Mouse (Mus musculus) forebrain, embryonic 13.5 days (tissue): ENCODE data around the gene Gnl2. TPM values are rescaled to one million over a fixed set of nuclear protein-coding genes. Genes with fewer than 3 reads are reported as not detected.
A peak's percentile ranks its signal among the peaks of the same experiment; 100 is the strongest.

ENCODE experiments used
- ATAC-seq: fragments of 200-750 bp; cut with Nextera tagmentation; 2 replicates; pipeline ENCODE4 v1.8.0; 2017
- H3K27ac ChIP-seq: fragments of 300-500 bp; sonication (generic); 2 replicates; pipeline ENCODE4 v1.5.1; 2015; ENCODE audit warnings: inconsistent platforms, mild to moderate bottlenecking, moderate library complexity
- H3K27me3 ChIP-seq: fragments of 300-500 bp; sonication (generic); 2 replicates; pipeline ENCODE4 v1.6.1; 2015; ENCODE audit warnings: mild to moderate bottlenecking, inconsistent platforms
- H3K36me3 ChIP-seq: fragments of 300-500 bp; sonication (generic); 2 replicates; pipeline ENCODE4 v1.6.1; 2015; ENCODE audit warnings: mild to moderate bottlenecking, inconsistent platforms; ENCODE audit not compliant: poor library complexity, severe bottlenecking
- H3K4me1 ChIP-seq: fragments of 300-500 bp; sonication (generic); 2 replicates; pipeline ENCODE4 v1.6.1; 2015; ENCODE audit warnings: inconsistent platforms
- H3K4me2 ChIP-seq: fragments of 300-500 bp; sonication (generic); 2 replicates; pipeline ENCODE4 v1.6.1; 2015; ENCODE audit warnings: inconsistent platforms, mild to moderate bottlenecking, moderate library complexity
- H3K4me3 ChIP-seq: fragments of 300-500 bp; sonication (generic); 2 replicates; pipeline ENCODE4 v1.5.1; 2015; ENCODE audit warnings: mild to moderate bottlenecking, inconsistent platforms
- H3K9ac ChIP-seq: fragments of 300-500 bp; sonication (generic); 2 replicates; pipeline ENCODE4 v1.6.1; 2015; ENCODE audit warnings: mild to moderate bottlenecking, inconsistent platforms
- H3K9me3 ChIP-seq: fragments of 300-500 bp; sonication (generic); replicated peaks from 2 replicates; pipeline ENCODE4 v1.6.1; 2016; ENCODE audit warnings: inconsistent platforms
- WGBS: fragments of 180-500 bp; shearing (Covaris S2); methylation state at CpG from one replicate; pipeline ENCODE4 v1.1.7; 2015; 5-methylcytosine and 5-hydroxymethylcytosine counted together
- polyA plus RNA-seq: library from polyadenylated mRNA; unstranded; fragments of >200 nt; fragmentation: Nextera tagmentation; extraction: Ambion mirVana; gene quantifications from 2 replicates; pipeline ENCODE4 v1.2.1, GENCODE M21; 2015

The Gnl2 gene
- polyA plus RNA-seq, 1 experiment from 2014 or later: 83.2 TPM

DNA sequence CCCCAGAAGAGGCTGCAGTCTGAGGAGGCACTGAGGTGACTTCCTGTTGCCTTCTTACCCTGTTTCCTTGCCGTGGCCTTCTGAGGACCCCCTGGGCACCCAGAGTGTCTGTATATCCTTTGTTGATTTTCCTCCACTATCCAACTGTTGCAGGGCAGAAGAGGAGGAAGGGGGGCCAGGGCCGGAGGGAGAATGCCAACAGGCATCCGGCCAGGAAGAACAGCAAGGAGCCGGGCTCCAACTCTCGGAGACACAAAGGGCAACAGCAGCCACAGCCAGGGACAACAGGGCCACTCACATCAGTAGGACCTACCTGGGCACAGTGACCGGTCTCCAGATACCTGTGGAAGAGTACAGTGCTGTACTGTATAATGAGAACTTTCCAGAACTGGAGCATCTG lies 8.2 kb upstream of the Gnl2 start:
- no peak overlapping the region for H3K4me2 ChIP-seq
- H3K9me3 ChIP-seq: no peaks in the 10 kb centered on the region
- H3K4me3 ChIP-seq: no peak overlapping the region
- no peak overlapping the region for H3K27ac ChIP-seq
- ATAC-seq: no peak
- H3K4me1 ChIP-seq: no peaks in the 10 kb centered on the region
- H3K27me3 ChIP-seq: 0 out of 2 replicates have a peak, but pooled peaks cover 3% of the 10 kb centered on the region
- no peak overlapping the region for H3K9ac ChIP-seq
- H3K36me3 ChIP-seq: no peaks in the 10 kb centered on the region
- 64% methylated on average over 6 of the region's 6 CpGs for WGBS

DNA sequence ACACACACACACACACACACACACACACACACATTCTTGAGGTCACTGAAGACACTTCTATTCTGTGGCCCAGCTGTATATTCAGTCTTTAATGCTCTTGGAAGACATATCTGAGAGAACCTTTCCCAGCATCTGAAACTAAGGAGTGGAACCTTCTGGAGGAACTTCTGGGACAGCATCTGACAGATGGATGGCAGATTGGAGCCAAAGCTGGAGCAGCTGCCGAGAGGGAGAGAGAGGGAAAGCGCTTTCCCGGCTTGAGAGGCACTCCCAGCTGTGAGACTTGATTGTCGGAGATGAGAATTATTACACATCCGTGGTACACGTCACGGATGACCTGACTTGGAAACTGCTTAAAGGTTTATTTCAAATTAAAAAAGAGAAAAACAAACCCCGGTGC lies 7.7 kb upstream of the Gnl2 start:
- Histone ChIP-seq H3K27ac (no peak overlapping the region), H3K9me3 (no peaks in the 10 kb centered on the region), H3K9ac (no peak overlapping the region), H3K4me1 (no peaks in the 10 kb centered on the region), H3K4me2 (no peak overlapping the region), H3K4me3 (no peak overlapping the region), H3K36me3 (no peaks in the 10 kb centered on the region), H3K27me3 (0 out of 2 replicates have a peak, but pooled peaks cover 3% of the 10 kb centered on the region)
- WGBS: 70% methylated on average over 8 of the region's 8 CpGs
- no peak for ATAC-seq

DNA sequence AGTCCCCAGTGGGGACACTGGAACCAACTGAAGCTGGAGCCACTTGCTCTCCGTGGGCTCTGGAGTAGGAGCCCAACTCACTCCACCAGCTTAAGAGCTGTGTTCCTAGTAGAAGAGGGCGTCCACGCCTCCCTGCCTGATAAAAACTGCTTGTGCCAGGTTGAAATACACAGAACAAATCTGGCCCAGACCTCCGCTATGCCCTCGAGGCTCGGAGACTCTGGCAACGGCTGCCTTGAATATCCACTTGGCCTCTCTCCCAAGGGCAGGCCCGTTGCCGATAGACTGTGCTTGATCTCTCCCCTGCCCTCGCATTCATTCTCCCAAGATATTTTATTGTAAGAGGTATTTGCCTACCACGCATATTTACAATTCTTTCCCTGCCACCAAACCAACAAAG lies 1.0 kb downstream of the Gnl2 start:
- Histone ChIP-seq H3K36me3 (no peaks in the 10 kb centered on the region), H3K9me3 (no peaks in the 10 kb centered on the region), H3K4me3 (no peak overlapping the region), H3K4me1 (no peaks in the 10 kb centered on the region), H3K9ac (no peak overlapping the region), H3K4me2 (no peak overlapping the region), H3K27me3 (no peaks in the 10 kb centered on the region), H3K27ac (no peak overlapping the region)
- WGBS: 87% methylated on average over 11 of the region's 11 CpGs
- no peak for ATAC-seq

DNA sequence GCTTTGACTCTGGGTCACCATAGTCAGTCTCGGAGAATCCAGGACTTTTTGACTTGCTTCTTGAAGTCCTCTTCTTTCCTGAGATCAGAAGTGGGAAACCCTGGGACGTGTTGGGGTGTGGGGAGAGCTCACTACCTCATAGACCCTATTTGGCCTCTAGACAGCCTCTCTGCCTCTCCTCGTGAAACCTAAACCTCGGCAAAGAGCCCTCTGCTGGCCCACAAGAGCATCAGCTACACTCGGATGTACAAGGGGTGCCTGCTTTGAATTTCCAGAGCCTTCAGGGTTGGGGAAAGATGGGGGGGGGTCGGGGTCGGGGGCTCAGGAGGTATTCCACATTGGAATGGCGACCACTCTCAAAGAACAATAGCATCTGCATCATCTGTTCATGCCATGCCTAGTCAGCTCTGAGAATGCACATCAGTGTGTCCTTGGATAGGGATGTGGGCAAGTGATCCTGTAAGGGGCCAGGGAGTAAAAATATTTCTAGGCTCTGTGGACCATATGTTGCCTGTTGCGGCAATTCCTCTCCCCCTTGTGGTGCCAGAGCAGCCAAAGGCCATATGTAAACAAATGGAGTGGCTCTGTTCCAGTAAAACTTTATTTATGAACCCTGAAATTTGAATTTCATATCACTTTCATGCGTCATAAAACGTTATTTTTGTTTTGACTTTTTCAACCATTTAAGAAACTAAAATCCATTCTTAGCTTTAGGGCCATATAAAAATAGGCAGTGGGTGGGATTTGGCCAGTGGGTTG lies 4.6 kb downstream of the Gnl2 start:
- Histone ChIP-seq H3K36me3 (no peaks in the 10 kb centered on the region), H3K27me3 (no peaks in the 10 kb centered on the region), H3K9ac (no peak overlapping the region), H3K4me3 (no peak overlapping the region), H3K9me3 (no peaks in the 10 kb centered on the region), H3K4me2 (no peak overlapping the region), H3K27ac (no peak overlapping the region), H3K4me1 (no peaks in the 10 kb centered on the region)
- WGBS: 33% methylated on average over 11 of the region's 11 CpGs
- no peak for ATAC-seq

DNA sequence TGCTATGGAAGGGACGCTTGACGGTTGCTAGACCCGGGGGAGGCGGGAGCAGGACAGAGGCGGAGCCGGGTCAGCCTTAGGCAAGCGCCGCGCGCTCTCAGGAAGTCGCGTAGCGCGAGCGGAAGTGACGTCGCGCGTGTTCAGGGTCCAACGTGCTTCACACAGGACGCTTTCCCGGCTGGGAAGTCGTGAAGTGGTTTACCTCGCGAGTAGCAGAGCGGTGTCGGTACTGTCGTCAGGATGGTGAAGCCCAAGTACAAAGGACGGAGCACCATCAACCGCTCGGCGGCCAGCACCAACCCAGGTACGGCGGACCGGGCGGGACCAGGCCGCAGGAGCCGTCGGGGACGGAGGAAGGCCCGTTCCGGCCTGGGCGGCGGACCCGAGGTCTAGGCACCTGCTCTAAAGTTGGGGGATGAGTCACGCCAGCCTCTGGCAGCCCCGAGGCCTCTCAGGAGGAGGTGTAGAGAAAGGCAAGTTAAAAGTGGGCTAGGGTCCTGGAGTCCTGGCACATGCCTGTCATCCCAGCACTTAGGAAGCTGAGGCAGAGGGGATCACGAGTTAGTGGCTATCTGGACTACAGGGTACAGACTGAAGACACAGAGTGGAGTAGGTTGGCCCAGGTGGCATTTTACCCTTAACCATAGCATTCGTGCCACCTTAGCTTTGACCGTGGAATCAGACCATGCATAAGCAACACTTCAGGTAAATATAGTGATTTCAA lies 13.7 kb downstream of the Gnl2 start:
- H3K27ac ChIP-seq: peak overlapping the region; percentile 32; the same call in 1 of the 2 replicates

DNA sequence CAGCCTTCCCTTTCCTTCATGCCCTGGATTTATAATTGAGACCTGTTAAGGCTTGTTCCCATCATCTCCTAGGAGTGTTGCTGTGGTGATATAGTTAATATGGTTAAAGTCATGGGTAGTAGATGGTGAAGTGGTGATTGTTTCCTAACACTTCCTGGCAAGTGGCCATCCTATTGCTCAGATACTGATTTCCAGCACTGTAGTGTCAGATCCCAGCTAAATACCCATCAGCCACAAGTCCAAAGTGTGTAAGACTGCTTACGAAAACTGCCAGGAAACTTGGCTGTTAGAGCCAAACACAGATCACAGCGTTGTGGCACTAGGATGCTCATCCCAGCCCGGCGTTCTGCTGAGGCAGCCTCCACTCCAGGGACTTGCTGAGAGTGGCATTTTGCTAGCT lies 18.0 kb downstream of the Gnl2 start:
- Histone ChIP-seq H3K36me3 (peaks cover 47% of the 10 kb centered on the region), H3K4me1 (peaks cover 24% of the 10 kb centered on the region), H3K9ac (no peak overlapping the region), H3K4me2 (no peak overlapping the region), H3K27ac (no peak overlapping the region), H3K4me3 (no peak overlapping the region), H3K9me3 (no peaks in the 10 kb centered on the region), H3K27me3 (no peaks in the 10 kb centered on the region)
- 88% methylated on average over 4 of the region's 4 CpGs for WGBS
- no peak for ATAC-seq

More for the DNA sequence above, 13.7 kb downstream of the Gnl2 start:
- H3K4me2 ChIP-seq: peak overlapping the region; percentile 87
- H3K36me3 ChIP-seq: peaks cover 10% of the 10 kb centered on the region
- peaks cover 26% of the 10 kb centered on the region for H3K4me1 ChIP-seq
- ATAC-seq: peak; percentile 99
- peak overlapping the region; percentile 82 for H3K4me3 ChIP-seq
- whole genome bisulfite sequencing: under 1% methylated on average over 50 of the region's 50 CpGs
- no peaks in the 10 kb centered on the region for H3K9me3 ChIP-seq
- H3K27me3 ChIP-seq: no peaks in the 10 kb centered on the region
- H3K9ac ChIP-seq: peak overlapping the region; percentile 87

DNA sequence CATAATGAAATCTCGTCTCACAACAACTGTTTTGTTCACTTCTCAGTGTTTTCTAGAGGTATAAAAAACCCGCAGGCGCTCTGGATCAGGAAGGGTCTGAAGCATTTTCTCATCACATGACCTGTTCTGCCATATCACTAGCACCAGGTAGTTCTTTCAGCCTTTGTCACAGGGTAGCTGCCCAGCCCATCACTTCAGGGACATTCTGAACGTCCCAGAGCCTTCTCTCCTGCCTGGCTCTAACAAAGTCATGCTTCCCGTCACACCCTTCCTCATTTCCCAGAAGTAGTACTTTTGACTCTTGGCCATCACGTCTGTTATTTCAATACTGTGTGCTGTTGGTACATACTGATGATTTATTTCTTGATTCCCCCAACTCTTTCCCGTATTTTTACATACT lies 28.1 kb downstream of the Gnl2 start:
- no peaks in the 10 kb centered on the region for H3K27me3 ChIP-seq
- H3K4me1 ChIP-seq: no peaks in the 10 kb centered on the region
- WGBS: 90% methylated on average over 7 of the region's 7 CpGs
- no peak overlapping the region for H3K4me2 ChIP-seq
- H3K9me3 ChIP-seq: no peaks in the 10 kb centered on the region
- H3K27ac ChIP-seq: no peak overlapping the region
- H3K36me3 ChIP-seq: peaks cover 98% of the 10 kb centered on the region
- ATAC-seq: no peak
- H3K4me3 ChIP-seq: no peak overlapping the region
- H3K9ac ChIP-seq: no peak overlapping the region

DNA sequence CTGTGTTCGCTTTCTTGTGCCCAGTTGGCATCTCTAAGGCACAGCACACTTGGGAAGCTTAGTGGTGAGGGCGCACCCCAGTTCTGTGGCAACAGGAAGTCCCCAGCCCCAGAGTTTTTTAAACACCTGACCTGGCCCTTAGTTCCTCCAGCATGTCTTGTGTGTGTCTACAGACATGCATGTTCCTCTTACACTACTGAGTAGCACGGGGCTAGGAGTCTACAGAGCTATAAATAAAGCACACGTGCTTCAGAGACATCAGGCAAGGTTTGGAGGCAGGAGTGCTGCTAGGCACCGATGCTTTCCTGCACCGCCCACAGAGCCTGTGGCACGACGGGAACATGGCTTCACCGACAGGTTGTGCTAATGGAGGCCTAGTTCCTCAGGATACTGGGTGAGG lies 39.0 kb downstream of the Gnl2 start:
- Histone ChIP-seq H3K36me3 (peaks cover 62% of the 10 kb centered on the region), H3K4me3 (no peak overlapping the region), H3K27ac (no peak overlapping the region), H3K9ac (no peak overlapping the region), H3K9me3 (no peaks in the 10 kb centered on the region), H3K4me2 (no peak overlapping the region), H3K4me1 (peaks cover 6% of the 10 kb centered on the region; the same call in 1 of the 2 replicates), H3K27me3 (no peaks in the 10 kb centered on the region)
- 94% methylated on average over 9 of the region's 9 CpGs for WGBS
- no peak for ATAC-seq

DNA sequence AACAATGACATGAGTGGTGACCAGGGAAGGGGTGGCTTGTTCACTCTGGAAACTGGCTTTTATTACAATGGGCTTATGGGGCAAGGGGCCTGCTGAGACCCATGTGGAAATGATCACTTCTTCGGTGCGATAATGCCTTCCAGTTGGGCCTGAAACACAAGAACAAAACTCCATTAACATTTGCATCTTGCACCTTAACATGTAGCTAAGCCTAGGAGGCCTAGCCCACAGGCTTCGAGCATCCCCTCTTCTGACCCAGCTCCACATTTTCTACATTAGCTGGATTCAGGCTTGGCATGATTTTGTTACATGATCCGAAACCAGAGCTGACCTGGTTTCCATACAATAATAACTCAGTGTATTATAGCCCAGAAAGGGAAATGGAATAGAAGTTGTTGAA lies 40.1 kb downstream of the Gnl2 start:
- no peak overlapping the region for H3K4me2 ChIP-seq
- 96% methylated on average over 4 of the region's 4 CpGs for WGBS
- no peaks in the 10 kb centered on the region for H3K9me3 ChIP-seq
- H3K4me1 ChIP-seq: peaks cover 6% of the 10 kb centered on the region; the same call in 1 of the 2 replicates
- no peak overlapping the region for H3K27ac ChIP-seq
- no peak overlapping the region for H3K9ac ChIP-seq
- no peak for ATAC-seq
- no peak overlapping the region for H3K4me3 ChIP-seq
- H3K27me3 ChIP-seq: no peaks in the 10 kb centered on the region
- H3K36me3 ChIP-seq: peaks cover 52% of the 10 kb centered on the region

DNA sequence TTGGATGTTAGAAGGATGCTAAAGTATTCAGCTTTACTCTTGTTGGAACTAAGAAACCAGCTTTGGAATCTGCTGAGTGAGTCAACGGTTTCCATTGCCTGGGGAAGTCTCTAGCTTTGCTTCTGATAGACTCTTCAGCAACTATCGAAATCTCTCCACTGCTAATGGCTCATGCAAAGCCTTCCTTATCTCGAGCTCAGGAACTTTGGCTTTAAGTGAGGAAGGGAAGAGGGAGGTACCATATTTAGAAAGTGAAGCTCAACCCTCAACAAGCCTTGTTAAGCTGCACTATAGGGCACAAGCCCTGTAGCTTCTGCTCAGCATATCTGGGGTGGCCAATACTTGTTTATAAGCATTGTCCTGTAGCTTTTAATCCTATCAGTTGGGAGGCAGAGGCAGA lies 40.9 kb downstream of the Gnl2 start:
- Histone ChIP-seq H3K9me3 (no peaks in the 10 kb centered on the region), H3K9ac (no peak overlapping the region), H3K4me3 (no peak overlapping the region), H3K27me3 (no peaks in the 10 kb centered on the region), H3K4me1 (peaks cover 6% of the 10 kb centered on the region; the same call in 1 of the 2 replicates), H3K4me2 (no peak overlapping the region), H3K36me3 (peaks cover 44% of the 10 kb centered on the region), H3K27ac (no peak overlapping the region)
- no peak for ATAC-seq
- 69% methylated on average over 3 of the region's 3 CpGs for WGBS

DNA sequence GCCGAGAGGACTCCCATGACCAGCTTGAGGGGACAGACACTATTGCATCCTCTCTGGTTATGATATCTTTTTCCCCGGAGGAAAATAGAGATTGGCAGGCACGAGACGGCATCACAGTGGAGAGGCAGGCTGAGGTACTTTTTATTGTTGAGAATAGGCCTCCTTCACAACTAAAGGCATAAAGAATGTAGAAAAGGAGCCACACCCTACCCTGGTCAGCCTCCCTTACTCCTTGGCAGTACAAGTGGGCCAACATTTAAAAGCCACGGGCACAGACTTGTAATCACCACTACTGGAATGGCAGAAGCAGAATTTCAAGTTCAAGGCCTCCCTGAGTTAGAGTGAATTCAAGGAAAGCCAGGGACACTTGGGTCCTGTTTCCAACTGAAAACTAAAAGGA lies 41.6 kb downstream of the Gnl2 start:
- no peak for ATAC-seq
- no peak overlapping the region for H3K4me3 ChIP-seq
- peaks cover 36% of the 10 kb centered on the region for H3K36me3 ChIP-seq
- H3K27me3 ChIP-seq: no peaks in the 10 kb centered on the region
- no peaks in the 10 kb centered on the region for H3K9me3 ChIP-seq
- no peak overlapping the region for H3K9ac ChIP-seq
- peaks cover 6% of the 10 kb centered on the region; the same call in 1 of the 2 replicates for H3K4me1 ChIP-seq
- H3K27ac ChIP-seq: no peak overlapping the region
- H3K4me2 ChIP-seq: no peak overlapping the region
- WGBS: 67% methylated on average over 5 of the region's 5 CpGs

DNA sequence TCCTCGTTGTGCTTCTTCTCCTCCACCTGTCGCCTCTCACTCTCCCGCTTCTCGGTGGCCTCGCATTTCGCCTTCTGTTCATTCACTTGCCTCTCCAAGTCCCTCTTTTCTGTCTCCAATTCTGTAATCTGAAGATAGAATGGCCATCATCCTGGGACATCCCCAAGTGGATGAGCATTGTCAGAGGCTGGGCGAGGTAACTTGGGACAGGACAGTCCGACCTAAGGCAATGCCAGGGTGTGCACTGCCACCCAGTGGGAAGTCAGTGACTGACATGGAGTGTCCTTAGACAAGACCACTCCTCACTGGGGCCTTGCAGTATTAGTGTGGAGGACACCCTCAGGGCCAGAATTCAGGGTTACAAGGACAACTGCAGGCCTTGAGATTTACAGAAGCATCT lies 42.6 kb downstream of the Gnl2 start:
- H3K36me3 ChIP-seq: peaks cover 26% of the 10 kb centered on the region
- peaks cover 6% of the 10 kb centered on the region; the same call in 1 of the 2 replicates for H3K4me1 ChIP-seq
- H3K9me3 ChIP-seq: no peaks in the 10 kb centered on the region
- ATAC-seq: peak; percentile 71; the same call in 1 of the 2 replicates
- no peak overlapping the region; the same call in 1 of the 2 replicates for H3K9ac ChIP-seq
- WGBS: 0% methylated on average over 8 of the region's 8 CpGs
- H3K27ac ChIP-seq: no peak overlapping the region
- 0 out of 2 replicates have a peak overlapping the region, but pooled peaks have one; percentile 7 for H3K4me3 ChIP-seq
- H3K4me2 ChIP-seq: peak overlapping the region; percentile 47
- 0 out of 2 replicates have a peak, but pooled peaks cover 3% of the 10 kb centered on the region for H3K27me3 ChIP-seq
